Mouse (Mus musculus): Measurements from ENCODE around the gene Tmem141. TPM values are rescaled to one million over a fixed set of nuclear protein-coding genes. Genes with fewer than 3 reads are reported as not detected.

Tmem141 gene
- polyA plus RNA-seq, 1 experiment from 2014 or later, result 20.0 TPM

DNA sequence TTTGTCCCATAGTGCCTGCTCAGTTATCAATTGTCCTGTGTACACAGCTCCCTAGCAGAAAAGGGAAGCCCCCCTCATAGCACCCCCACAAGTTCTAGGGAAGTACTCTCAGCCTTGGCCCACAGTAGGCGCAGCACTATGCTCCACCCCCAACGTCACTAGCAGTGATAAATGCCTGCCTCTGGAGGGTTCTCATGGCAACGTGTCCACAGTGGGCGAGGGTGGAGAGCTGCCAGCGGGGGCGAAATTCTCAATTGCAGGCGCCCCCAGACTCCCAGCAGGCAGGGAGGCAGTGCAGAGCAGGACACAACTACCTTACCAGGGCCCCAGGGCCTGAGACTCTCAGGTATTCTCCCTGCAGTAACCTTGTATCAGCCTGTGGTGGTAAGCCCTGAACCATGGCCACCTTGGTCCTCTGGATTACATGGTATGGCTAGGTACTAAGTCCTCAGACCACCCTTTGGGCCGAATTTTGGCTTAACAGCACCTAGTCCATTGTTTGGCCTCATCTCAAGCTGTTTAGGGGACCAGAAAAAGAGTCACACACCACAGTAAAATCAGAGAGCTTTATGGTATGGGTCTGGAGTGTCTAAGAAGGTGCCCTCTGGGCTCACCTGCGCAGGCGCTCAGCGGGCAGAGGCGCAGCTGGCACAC is 39.2 kb downstream of the Tmem141 start:
- no peak overlapping the region for H3K4me3 ChIP-seq (ENCODE audit: low read length)
- H3K27ac ChIP-seq (ENCODE audit: low read length), result no peak overlapping the region
- H3K9ac ChIP-seq (ENCODE audit: low read length), result no peak overlapping the region
- ATAC-seq (replicated peaks; ENCODE audit: extremely low read depth, insufficient read depth, low FRiP score), result no peak
- peaks cover 41% of the 10 kb centered on the region for H3K4me1 ChIP-seq (ENCODE audit: control insufficient read depth, insufficient read depth, low read length)
- H3K4me2 ChIP-seq (ENCODE audit: low read depth, low read length), result no peak overlapping the region
- peaks cover 34% of the 10 kb centered on the region for H3K27me3 ChIP-seq (ENCODE audit: control insufficient read depth, insufficient read depth, low read length)
- H3K9me3 ChIP-seq (replicated peaks; ENCODE audit: control insufficient read depth, low read length), result no peaks in the 10 kb centered on the region
- peaks cover 12% of the 10 kb centered on the region for H3K36me3 ChIP-seq (ENCODE audit: control insufficient read depth, insufficient read depth)
- WGBS, result 47% methylated on average over 12 of the region's 12 CpGs

DNA sequence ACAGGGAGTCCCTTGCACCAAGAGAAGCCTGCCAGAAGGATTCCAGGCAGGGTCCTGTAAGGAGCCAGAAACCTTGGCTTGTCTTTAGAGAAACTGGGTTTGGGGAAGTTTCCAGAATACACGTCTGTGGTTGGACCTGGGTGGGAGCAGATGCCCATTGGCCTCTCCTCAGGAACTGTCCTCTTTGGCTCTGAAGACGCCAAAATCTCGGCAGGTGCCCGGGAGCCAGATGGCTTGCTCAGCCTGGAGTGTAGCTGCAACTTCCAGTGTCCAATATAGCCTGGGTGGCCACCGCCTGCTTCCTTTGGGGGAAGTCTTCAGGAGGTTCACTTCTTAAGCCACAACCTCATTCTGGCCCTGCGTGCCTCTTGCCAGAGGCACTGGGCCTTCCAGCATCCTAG is 39.9 kb downstream of the Tmem141 start:
- Histone ChIP-seq H3K27me3 (ENCODE audit: control insufficient read depth, insufficient read depth, low read length) (peaks cover 41% of the 10 kb centered on the region), H3K9me3 (replicated peaks; ENCODE audit: control insufficient read depth, low read length) (no peaks in the 10 kb centered on the region), H3K4me2 (ENCODE audit: low read depth, low read length) (peak overlapping the region; percentile 3; the same call in 1 of the 2 replicates), H3K9ac (ENCODE audit: low read length) (no peak overlapping the region), H3K4me3 (ENCODE audit: low read length) (no peak overlapping the region), H3K36me3 (ENCODE audit: control insufficient read depth, insufficient read depth) (peaks cover 12% of the 10 kb centered on the region), H3K27ac (ENCODE audit: low read length) (no peak overlapping the region), H3K4me1 (ENCODE audit: control insufficient read depth, insufficient read depth, low read length) (peaks cover 39% of the 10 kb centered on the region)
- no peak for ATAC-seq (replicated peaks; ENCODE audit: extremely low read depth, insufficient read depth, low FRiP score)
- WGBS, result 25% methylated on average over 6 of the region's 6 CpGs

DNA sequence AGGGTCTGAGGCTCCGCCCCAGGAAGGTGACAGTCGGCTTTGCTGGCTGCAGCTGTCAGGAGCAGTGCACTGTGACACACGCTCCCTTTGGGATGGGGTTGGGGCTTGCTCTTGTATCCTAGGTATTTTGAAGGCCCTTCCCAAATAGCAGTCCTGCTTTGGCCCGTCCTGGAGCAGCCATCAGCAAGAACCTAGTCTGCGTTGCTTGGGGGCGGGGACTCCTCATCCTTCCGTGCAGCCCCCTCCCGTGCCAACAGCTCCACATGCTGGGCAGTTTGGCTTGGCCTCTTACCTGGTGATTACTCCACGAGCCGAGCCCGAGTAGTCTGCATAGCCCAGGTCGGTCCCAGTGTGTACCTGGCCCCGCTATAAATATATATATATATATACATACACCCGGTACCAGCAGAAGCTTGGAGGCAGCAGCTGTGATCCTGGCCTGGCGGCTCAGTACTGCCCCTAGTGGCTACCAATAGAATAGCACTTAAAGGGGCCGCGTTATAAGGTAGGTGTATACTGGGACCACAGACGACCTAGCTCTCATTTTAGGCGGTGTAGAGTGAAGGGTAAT is 40.4 kb downstream of the Tmem141 start, which contains the start of gene Ajm1:
Gene Ajm1 (minus strand): TSS at position 464 of the 571 bp plus-strand sequence.
- Histone ChIP-seq H3K36me3 (ENCODE audit: control insufficient read depth, insufficient read depth) (peaks cover 9% of the 10 kb centered on the region), H3K4me2 (ENCODE audit: low read depth, low read length) (peak within 1 kb of the TSS; percentile 78), H3K27ac (ENCODE audit: low read length) (no peak within 1 kb of the TSS), H3K4me3 (ENCODE audit: low read length) (peak within 1 kb of the TSS; percentile 46), H3K27me3 (ENCODE audit: control insufficient read depth, insufficient read depth, low read length) (peaks cover 46% of the 10 kb centered on the region), H3K4me1 (ENCODE audit: control insufficient read depth, insufficient read depth, low read length) (peaks cover 36% of the 10 kb centered on the region), H3K9me3 (replicated peaks; ENCODE audit: control insufficient read depth, low read length) (no peaks in the 10 kb centered on the region), H3K9ac (ENCODE audit: low read length) (peak within 1 kb of the TSS; percentile 48; the same call in 1 of the 2 replicates)
- ATAC-seq (replicated peaks; ENCODE audit: extremely low read depth, insufficient read depth, low FRiP score), result peak; percentile 73
- WGBS, result 5% methylated on average over 19 of the region's 19 CpGs

DNA sequence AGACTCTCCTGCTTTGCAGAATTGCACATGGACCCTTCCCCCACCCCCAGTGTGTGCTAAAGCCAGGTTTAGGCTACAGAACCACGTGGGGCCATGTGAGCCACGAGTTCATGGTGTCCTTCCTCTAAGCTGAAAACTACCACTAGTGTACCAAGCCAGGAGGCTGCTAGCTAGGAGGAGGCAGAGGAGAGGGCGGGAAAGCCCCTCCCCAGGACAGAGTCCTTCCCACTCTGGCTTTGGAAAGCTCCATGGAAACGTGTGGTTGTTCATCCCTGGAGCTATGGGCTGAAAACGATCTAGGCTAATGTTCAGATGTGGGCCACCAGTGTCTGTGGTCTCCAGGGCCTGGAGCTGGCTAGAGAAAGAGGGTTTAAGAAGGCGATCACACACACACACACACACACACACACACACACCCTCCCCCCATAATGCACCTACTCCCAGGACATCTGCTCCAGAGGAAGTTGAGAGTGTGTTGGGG is 41.1 kb downstream of the Tmem141 start:
- Histone ChIP-seq H3K4me2 (ENCODE audit: low read depth, low read length) (no peak overlapping the region), H3K27ac (ENCODE audit: low read length) (no peak overlapping the region), H3K4me3 (ENCODE audit: low read length) (no peak overlapping the region), H3K9me3 (replicated peaks; ENCODE audit: control insufficient read depth, low read length) (no peaks in the 10 kb centered on the region), H3K4me1 (ENCODE audit: control insufficient read depth, insufficient read depth, low read length) (peaks cover 38% of the 10 kb centered on the region), H3K36me3 (ENCODE audit: control insufficient read depth, insufficient read depth) (peaks cover 9% of the 10 kb centered on the region), H3K27me3 (ENCODE audit: control insufficient read depth, insufficient read depth, low read length) (peaks cover 49% of the 10 kb centered on the region), H3K9ac (ENCODE audit: low read length) (no peak overlapping the region)
- 51% methylated on average over 6 of the region's 6 CpGs for WGBS
- ATAC-seq (replicated peaks; ENCODE audit: extremely low read depth, insufficient read depth, low FRiP score), result no peak

DNA sequence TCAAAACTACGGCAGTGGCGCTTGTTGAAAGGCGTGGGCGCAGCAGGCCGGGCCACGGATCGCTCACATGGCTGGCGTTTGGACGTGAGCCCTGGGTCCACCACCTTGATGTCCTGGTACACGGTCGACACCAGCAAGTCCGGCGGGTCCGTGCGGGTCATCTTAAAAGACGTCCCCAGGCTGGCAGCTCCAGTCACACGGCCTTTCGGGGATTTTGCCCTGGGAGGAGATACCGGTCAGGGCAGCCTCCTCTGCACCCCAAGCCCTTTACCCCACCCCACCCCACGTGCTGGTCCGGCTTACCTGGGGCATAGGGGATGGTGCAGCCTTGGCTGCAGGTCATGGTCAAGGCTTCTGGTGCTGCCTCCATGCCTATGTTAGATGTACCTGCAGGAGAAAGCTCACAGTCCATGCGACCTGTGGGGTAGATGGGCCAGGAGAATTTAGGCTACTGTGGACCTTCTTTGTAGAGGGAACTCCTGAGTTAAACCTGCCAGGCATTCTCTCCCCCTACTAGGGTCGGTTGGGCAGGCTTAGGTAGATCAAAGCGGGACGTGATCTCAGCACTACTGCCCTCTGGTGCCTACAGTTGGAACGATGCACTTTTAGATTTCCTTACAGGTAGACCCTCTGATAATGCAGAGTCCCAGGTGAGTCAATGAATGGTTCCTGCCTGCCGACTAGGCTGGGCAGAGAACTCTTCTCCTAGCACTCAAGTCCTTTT is 41.9 kb downstream of the Tmem141 start:
- Histone ChIP-seq H3K9ac (ENCODE audit: low read length) (no peak overlapping the region), H3K4me2 (ENCODE audit: low read depth, low read length) (peak overlapping the region; percentile 51), H3K9me3 (replicated peaks; ENCODE audit: control insufficient read depth, low read length) (no peaks in the 10 kb centered on the region), H3K4me3 (ENCODE audit: low read length) (peak overlapping the region; percentile 37), H3K27ac (ENCODE audit: low read length) (no peak overlapping the region), H3K27me3 (ENCODE audit: control insufficient read depth, insufficient read depth, low read length) (peaks cover 49% of the 10 kb centered on the region), H3K4me1 (ENCODE audit: control insufficient read depth, insufficient read depth, low read length) (peaks cover 42% of the 10 kb centered on the region), H3K36me3 (ENCODE audit: control insufficient read depth, insufficient read depth) (peaks cover 5% of the 10 kb centered on the region)
- no peak for ATAC-seq (replicated peaks; ENCODE audit: extremely low read depth, insufficient read depth, low FRiP score)
- WGBS, result 3% methylated on average over 27 of the region's 27 CpGs

DNA sequence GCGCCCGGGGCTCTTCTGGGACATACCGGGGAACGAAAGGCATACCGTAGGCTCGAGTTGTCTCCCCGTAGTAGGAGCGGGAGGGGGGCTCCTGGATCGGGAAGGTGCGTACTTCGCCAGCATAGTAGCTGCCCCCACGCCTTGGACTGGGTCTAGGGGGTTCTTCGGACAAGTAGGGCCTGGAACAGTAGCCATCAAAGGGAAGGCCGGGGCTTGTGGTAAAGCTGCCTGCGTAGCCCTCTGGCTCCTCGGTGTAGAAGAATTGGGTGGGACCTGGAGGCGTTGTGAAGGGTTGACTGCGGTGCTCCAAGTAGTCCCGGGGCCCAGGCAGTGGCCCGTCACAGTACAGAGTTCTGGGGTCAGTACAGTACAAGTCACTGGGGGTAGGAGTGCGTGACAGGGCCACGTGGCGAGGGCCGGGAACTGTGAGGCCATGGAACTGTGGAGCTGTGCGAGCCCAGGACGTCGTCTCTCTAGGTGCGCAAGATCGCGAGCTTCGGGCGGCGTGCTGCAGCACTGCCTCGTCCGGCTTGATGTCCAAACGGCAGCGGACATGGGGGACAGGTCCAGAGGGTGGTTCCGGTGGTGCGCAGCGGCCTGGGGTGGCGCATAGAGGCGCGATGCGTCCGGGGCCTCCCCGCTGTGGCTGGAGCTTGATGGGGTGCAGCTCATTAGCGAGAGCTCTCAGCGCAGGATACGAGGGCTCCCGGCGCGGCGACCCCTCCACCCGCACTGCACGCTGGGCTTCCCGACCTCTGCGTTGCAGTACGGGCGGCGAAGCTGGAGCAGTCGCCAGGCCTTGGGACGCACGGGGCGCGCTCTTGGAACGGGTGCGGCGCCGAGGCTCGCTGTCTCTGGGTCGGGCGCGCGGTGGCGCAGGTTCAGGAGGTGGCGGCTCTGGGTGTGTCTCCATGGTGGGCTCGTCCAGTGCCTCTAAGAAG is 42.7 kb downstream of the Tmem141 start:
- peak overlapping the region; percentile 51 for H3K4me2 ChIP-seq (ENCODE audit: low read depth, low read length)
- WGBS, result 3% methylated on average over 77 of the region's 77 CpGs
- no peak overlapping the region for H3K27ac ChIP-seq (ENCODE audit: low read length)
- ATAC-seq (replicated peaks; ENCODE audit: extremely low read depth, insufficient read depth, low FRiP score), result no peak
- H3K9me3 ChIP-seq (replicated peaks; ENCODE audit: control insufficient read depth, low read length), result no peaks in the 10 kb centered on the region
- no peak overlapping the region for H3K9ac ChIP-seq (ENCODE audit: low read length)
- H3K27me3 ChIP-seq (ENCODE audit: control insufficient read depth, insufficient read depth, low read length), result peaks cover 49% of the 10 kb centered on the region
- H3K4me1 ChIP-seq (ENCODE audit: control insufficient read depth, insufficient read depth, low read length), result peaks cover 43% of the 10 kb centered on the region
- H3K36me3 ChIP-seq (ENCODE audit: control insufficient read depth, insufficient read depth), result no peaks in the 10 kb centered on the region
- peak overlapping the region; percentile 37 for H3K4me3 ChIP-seq (ENCODE audit: low read length)

DNA sequence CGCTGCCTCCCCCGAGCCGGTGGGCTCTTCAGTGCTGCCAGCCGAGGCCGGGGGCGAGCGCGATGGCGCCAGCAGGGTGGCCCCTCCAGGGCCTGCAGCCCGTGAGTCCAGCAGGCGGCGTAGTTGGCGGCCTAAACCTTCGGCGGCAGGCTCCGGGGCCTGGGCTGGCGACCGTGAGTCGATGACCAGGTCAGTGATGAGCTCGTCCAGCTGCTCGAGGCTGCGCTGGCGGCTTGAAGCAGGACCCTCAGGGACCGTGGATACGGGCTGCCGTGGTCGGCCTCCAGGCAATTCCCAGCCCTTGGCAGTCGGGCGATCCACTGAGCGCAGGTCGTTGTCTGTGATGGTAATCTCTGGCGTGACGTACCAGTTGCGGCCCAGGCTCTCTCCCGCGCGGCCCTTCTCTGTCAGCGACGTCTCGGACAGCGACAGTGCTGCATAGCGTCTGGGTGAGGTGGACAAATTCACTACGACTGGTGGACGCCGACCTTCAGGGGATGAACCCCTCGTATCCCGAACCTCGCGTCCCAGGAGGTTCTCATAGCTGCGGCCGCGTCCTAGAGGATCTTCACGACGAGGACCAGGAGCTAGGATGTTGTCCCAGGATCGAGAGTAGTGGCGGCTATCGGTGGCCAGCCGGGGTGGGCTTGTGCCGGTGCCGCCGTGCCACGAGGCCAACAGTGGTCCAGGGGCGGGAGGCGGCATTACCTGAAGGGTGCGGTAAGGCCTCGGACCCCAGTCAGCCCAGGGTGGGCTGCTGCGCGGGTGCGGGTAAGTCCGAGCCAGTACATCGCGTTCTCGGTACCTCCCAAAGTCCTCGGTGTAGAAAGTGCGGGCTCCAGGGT is 43.6 kb downstream of the Tmem141 start:
- WGBS, result 5% methylated on average over 75 of the region's 75 CpGs

More for the DNA sequence above, 43.6 kb downstream of the Tmem141 start:
- peak overlapping the region; percentile 37 for H3K4me3 ChIP-seq (ENCODE audit: low read length)
- no peak overlapping the region for H3K27ac ChIP-seq (ENCODE audit: low read length)
- no peak overlapping the region for H3K9ac ChIP-seq (ENCODE audit: low read length)
- H3K4me1 ChIP-seq (ENCODE audit: control insufficient read depth, insufficient read depth, low read length), result peaks cover 51% of the 10 kb centered on the region
- peaks cover 49% of the 10 kb centered on the region for H3K27me3 ChIP-seq (ENCODE audit: control insufficient read depth, insufficient read depth, low read length)
- ATAC-seq (replicated peaks; ENCODE audit: extremely low read depth, insufficient read depth, low FRiP score), result no peak
- H3K4me2 ChIP-seq (ENCODE audit: low read depth, low read length), result peak overlapping the region; percentile 42
- no peaks in the 10 kb centered on the region for H3K9me3 ChIP-seq (replicated peaks; ENCODE audit: control insufficient read depth, low read length)
- H3K36me3 ChIP-seq (ENCODE audit: control insufficient read depth, insufficient read depth), result no peaks in the 10 kb centered on the region
